Mouse (Mus musculus) hindbrain, embryonic 13.5 days (tissue): ENCODE measurements around the gene Chaf1b. TPM values are rescaled to one million over a fixed set of nuclear protein-coding genes. Genes with fewer than 3 reads are reported as not detected.

ENCODE experiments used
- ATAC-seq: fragments of 200-750 bp; cut with Nextera tagmentation; 2 replicates; pipeline ENCODE4 v1.8.0; 2017; ENCODE audit warnings: moderate TSS enrichment; ENCODE audit not compliant: low FRiP score
- H3K27ac ChIP-seq: fragments of 300-500 bp; sonication (generic); 2 replicates; pipeline ENCODE4 v1.5.1; 2015; ENCODE audit warnings: inconsistent platforms, mild to moderate bottlenecking, moderate library complexity
- H3K27me3 ChIP-seq: fragments of 300-500 bp; sonication (generic); 2 replicates; pipeline ENCODE4 v1.6.1; 2015; ENCODE audit warnings: mild to moderate bottlenecking, inconsistent platforms
- H3K36me3 ChIP-seq: fragments of 300-500 bp; sonication (generic); 2 replicates; pipeline ENCODE4 v1.6.1; 2015; ENCODE audit warnings: mild to moderate bottlenecking, inconsistent platforms
- H3K4me1 ChIP-seq: fragments of 300-500 bp; sonication (generic); replicated peaks from 2 replicates; pipeline ENCODE4 v1.6.1; 2015; ENCODE audit warnings: inconsistent platforms
- H3K4me2 ChIP-seq: fragments of 300-500 bp; sonication (generic); 2 replicates; pipeline ENCODE4 v1.6.1; 2015; ENCODE audit warnings: inconsistent platforms, mild to moderate bottlenecking, moderate library complexity
- H3K4me3 ChIP-seq: fragments of 300-500 bp; sonication (generic); 2 replicates; pipeline ENCODE4 v1.5.1; 2015; ENCODE audit warnings: mild to moderate bottlenecking, inconsistent platforms
- H3K9ac ChIP-seq: fragments of 300-500 bp; sonication (generic); 2 replicates; pipeline ENCODE4 v1.6.1; 2015; ENCODE audit warnings: mild to moderate bottlenecking, inconsistent platforms
- H3K9me3 ChIP-seq: fragments of 300-500 bp; sonication (generic); 2 replicates; pipeline ENCODE4 v1.6.1; 2016; ENCODE audit warnings: inconsistent platforms
- WGBS: fragments of 180-500 bp; shearing (Covaris S2); methylation state at CpG from one replicate; pipeline ENCODE4 v1.1.7; 2015; 5-methylcytosine and 5-hydroxymethylcytosine counted together
- polyA plus RNA-seq: library from polyadenylated mRNA; unstranded; fragments of >200 nt; fragmentation: Nextera tagmentation; extraction: Ambion mirVana; gene quantifications from 2 replicates; pipeline ENCODE4 v1.2.1, GENCODE M21; 2015

Chaf1b gene
- polyA plus RNA-seq, 1 experiment from 2014 or later = 21.4 TPM

DNA sequence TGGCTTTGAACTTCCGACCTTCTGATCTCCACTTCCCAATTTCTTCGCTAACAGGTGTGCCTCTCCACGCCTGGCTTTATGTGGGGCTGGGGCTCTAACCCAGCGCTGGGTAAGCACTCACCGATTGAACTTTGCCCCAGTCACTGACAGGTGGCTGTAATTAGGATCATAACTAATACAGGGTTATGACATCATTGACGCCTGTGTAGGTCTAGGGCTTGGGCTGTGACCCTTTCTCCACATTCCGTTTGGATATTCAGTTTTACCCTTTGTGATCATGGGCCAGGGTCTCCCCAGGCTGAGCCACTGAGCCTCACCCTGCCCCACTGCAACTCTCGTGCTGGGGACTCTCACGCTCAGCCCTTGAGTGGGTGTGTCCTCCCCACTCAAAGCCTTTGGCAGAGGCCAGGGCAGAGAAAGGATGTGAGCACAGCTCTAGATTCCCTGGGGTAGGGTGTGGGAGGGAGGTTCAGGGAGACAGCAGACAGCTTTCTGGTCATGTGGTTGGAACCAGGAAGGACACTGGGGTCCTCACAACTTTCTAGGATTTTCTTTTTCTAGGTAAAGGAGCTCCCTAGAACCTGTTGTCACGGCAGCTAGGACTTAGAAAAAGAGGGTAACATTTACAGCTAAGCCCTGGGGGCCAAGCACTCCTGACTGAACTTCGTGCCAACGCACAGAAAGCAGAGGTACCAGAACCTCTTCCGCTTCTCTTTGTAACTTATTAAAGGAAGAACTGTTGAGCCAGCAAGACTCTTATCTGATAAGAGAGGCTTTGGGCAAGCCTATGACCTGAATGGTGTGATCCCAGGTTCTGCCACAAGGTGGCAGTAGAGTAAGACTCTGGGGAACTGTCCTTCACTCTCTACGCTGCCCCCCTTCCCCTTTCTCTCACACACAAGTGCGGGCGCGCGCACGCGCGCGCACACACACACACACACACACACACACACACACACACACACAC, 34.3 kb downstream of the Chaf1b start:
- Histone ChIP-seq H3K9me3 (no peaks in the 10 kb centered on the region), H3K27me3 (peaks cover 5% of the 10 kb centered on the region), H3K36me3 (no peaks in the 10 kb centered on the region), H3K4me2 (peak overlapping the region; percentile 45), H3K4me3 (0 out of 2 replicates have a peak overlapping the region, but pooled peaks have one; percentile 7), H3K27ac (no peak overlapping the region), H3K4me1 (peaks cover 8% of the 10 kb centered on the region), H3K9ac (no peak overlapping the region)
- 41% methylated on average over 22 of the region's 22 CpGs for WGBS
- ATAC-seq = peak; percentile 52; the same call in 1 of the 2 replicates

DNA sequence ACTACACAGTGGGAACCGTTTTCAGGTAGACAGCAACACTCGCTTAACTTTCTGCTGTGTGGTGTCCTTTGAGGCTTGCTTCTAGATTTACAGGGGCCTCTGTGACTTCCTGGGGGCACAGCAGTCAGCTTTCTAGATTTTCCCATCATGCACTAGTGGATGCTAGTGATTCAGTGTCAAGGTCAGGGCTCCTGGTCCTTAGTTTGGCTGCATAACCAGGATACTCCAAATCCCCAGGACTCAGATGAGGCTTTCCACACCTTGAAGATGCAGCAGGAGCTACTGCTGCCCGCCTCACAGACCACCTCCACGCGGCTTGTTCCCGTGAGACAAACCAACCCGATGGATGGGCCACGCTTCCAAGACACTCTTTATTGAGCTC, 35.0 kb downstream of the Chaf1b start:
- Histone ChIP-seq H3K27ac (no peak overlapping the region), H3K4me3 (0 out of 2 replicates have a peak overlapping the region, but pooled peaks have one; percentile 7), H3K27me3 (peaks cover 5% of the 10 kb centered on the region), H3K9ac (no peak overlapping the region), H3K36me3 (no peaks in the 10 kb centered on the region), H3K4me2 (peak overlapping the region; percentile 45), H3K9me3 (no peaks in the 10 kb centered on the region), H3K4me1 (peaks cover 8% of the 10 kb centered on the region)
- WGBS = 57% methylated on average over 8 of the region's 8 CpGs
- no peak for ATAC-seq

DNA sequence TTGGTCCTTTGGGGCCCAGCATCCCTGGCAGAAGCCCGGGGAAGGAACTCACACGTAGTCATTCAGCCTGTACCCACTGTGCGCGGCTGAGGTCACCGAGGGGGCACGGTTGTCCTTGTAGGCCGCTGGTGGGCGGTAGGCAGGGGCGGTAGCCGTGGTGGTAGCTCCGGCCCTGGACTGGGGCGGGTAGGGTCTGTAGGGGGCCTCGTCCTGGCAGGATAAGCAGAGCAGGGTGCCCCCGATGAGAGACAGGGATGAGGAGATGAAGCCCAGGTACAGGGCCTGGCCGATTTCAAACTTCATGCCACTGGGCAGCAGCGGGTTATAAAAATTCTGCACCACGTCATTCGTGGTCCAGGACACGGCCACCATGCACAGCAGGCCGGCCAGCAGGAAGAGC, 35.5 kb downstream of the Chaf1b start:
- H3K27ac ChIP-seq = no peak overlapping the region
- no peak overlapping the region for H3K4me2 ChIP-seq
- no peak overlapping the region for H3K4me3 ChIP-seq
- H3K9me3 ChIP-seq = no peaks in the 10 kb centered on the region
- H3K9ac ChIP-seq = no peak overlapping the region; the same call in 1 of the 2 replicates
- WGBS = 68% methylated on average over 20 of the region's 20 CpGs
- peaks cover 8% of the 10 kb centered on the region for H3K4me1 ChIP-seq
- peaks cover 5% of the 10 kb centered on the region for H3K27me3 ChIP-seq
- H3K36me3 ChIP-seq = no peaks in the 10 kb centered on the region
- ATAC-seq = 0 out of 2 replicates have a peak, but pooled peaks have one; percentile 28

DNA sequence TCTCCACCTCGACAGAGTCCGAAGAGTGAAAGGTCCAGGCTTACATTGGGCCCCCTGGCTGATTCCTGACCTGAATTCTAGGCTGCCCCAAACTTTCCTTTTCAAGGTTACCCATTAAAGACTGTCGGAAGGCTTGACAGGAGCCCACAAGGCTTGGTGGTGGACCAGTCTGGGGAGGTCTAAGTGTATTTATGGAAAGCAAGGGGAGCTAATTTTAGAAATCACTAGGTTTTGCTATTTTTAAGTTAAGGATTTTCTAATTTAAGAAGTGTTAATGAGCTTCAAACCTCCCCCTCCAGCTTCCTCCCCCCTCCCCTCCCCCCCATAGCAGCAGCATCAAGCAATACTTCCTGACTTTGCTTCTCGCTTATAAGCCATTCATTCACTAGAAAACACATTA, 37.0 kb downstream of the Chaf1b start:
- no peak for ATAC-seq
- 79% methylated on average over 4 of the region's 4 CpGs for WGBS

DNA sequence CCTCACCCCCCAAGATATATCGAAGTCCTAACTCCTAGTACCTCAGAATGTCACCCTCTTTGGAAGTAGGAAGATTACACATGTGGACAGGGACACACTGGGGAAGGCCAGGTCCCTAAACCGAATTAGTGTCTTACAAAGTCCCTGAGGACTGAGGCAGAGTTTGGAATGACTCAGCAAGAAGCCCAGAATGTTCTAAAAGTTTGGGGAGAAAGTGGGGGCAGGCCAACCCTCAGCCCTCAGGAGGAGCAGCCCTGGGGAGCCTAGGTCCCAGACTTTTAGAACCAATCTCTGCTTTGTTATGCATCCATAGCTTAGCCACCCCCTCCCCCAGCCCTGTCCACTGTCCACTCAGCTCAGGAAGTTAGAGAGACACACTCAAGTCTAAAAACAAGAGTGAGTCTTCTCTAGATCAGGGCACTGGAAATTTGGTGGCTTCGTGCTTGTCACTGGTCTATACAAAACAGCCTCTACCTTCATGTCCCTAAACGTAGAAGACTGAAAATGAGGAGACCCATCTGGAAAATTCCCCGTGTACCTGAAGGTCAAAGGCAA, 39.2 kb downstream of the Chaf1b start:
- no peak overlapping the region for H3K27ac ChIP-seq
- H3K9ac ChIP-seq = no peak overlapping the region
- ATAC-seq = no peak
- no peaks in the 10 kb centered on the region for H3K9me3 ChIP-seq
- WGBS = 81% methylated on average over 5 of the region's 5 CpGs
- no peak overlapping the region for H3K4me3 ChIP-seq
- H3K4me1 ChIP-seq = peaks cover 8% of the 10 kb centered on the region
- H3K27me3 ChIP-seq = peaks cover 5% of the 10 kb centered on the region
- H3K36me3 ChIP-seq = no peaks in the 10 kb centered on the region
- no peak overlapping the region for H3K4me2 ChIP-seq

More for the DNA sequence above, 37.0 kb downstream of the Chaf1b start:
- Histone ChIP-seq H3K9me3 (no peaks in the 10 kb centered on the region), H3K9ac (no peak overlapping the region), H3K27me3 (peaks cover 5% of the 10 kb centered on the region), H3K4me1 (peaks cover 8% of the 10 kb centered on the region), H3K36me3 (no peaks in the 10 kb centered on the region), H3K4me2 (no peak overlapping the region), H3K4me3 (no peak overlapping the region), H3K27ac (no peak overlapping the region)

DNA sequence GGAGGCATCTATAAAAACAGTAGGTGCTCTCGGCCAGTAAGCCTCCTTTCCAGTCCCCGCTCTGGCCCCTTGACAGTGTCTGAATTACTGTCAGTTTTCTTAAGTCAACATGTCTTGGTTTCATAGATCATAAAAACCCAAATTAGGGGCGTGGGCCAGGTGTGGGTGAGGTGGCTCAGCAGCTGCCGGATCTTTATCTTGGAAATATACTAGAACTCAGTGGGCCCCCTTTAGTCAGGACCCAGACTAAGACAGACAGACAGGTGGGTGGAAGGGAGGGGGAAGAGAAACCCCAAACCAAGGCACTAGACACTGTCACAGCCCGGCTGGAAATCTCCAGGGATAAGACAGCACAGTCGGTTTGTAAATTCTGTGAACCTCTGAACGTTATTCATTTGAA, 40.1 kb downstream of the Chaf1b start:
- 79% methylated on average over 7 of the region's 7 CpGs for WGBS
- peaks cover 5% of the 10 kb centered on the region for H3K4me1 ChIP-seq
- no peak overlapping the region for H3K9ac ChIP-seq
- no peak overlapping the region for H3K4me3 ChIP-seq
- no peaks in the 10 kb centered on the region for H3K36me3 ChIP-seq
- H3K4me2 ChIP-seq = no peak overlapping the region
- H3K9me3 ChIP-seq = no peaks in the 10 kb centered on the region
- no peak overlapping the region for H3K27ac ChIP-seq
- no peak for ATAC-seq
- H3K27me3 ChIP-seq = peaks cover 5% of the 10 kb centered on the region

DNA sequence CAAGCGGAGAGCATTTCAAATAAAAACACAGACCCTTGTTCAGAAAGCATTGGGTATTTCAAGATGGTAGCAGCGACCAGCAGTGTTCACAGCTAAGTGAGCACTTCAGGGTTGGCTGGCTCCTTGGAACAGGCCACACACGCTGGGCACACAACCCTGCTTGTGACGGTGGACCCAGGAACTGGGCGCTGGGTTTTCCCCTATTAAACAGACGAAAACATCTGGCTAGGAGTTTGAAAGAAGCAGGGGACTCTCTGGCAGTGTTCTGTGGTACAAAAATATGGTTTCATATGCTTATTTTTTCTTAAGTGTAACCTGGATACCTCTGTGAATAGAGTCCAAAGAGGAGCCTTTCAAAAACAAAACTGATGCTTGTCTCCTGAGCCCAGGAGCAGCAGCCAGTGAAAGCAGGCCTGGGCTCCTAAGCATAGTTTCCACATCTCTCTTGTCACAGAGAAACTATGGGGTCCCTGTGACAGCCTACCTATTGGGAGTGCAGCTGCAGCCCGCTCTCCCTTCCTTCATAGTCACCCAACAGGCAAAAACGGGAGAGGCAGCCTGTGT, 42.1 kb downstream of the Chaf1b start:
- H3K4me1 ChIP-seq = no peaks in the 10 kb centered on the region
- H3K9me3 ChIP-seq = no peaks in the 10 kb centered on the region
- no peak overlapping the region for H3K9ac ChIP-seq
- H3K36me3 ChIP-seq = no peaks in the 10 kb centered on the region
- no peak overlapping the region for H3K27ac ChIP-seq
- no peaks in the 10 kb centered on the region for H3K27me3 ChIP-seq
- ATAC-seq = no peak
- H3K4me2 ChIP-seq = no peak overlapping the region
- H3K4me3 ChIP-seq = no peak overlapping the region
- WGBS = 80% methylated on average over 8 of the region's 8 CpGs

DNA sequence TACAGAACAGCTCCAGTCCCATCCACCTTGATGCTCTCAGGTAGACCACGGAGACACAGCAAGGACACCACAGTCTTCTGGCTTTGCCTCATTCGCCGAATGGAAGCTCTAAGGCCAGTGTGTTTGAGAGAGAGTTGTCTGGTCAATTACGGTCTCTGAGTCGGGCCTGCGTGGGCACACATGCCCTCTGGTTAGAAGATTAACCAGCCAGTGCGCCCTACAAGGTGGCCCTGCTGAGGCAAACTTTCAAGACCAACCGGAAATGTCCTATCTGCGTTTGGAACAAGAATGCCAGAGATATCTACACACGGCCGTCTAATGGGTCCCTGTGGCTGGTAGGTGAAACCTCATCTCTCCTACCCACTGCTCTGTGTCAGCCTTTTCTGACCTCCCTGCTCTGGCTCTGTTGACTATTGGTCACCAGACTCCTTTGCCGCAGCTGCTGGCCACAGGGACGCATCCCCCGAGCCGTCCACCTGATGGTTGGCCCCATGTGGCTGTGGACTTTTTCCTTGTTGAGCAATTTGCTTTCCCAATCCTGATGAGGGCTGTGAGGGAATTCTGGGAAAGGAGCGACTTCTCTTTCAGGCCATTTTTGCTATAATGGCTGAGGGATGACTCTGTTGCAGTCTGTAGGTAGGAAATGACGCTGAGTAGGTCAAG, 45.8 kb downstream of the Chaf1b start:
- H3K4me1 ChIP-seq = peaks cover 5% of the 10 kb centered on the region; the same call in 1 of the 2 replicates
- H3K9ac ChIP-seq = no peak overlapping the region
- no peaks in the 10 kb centered on the region for H3K36me3 ChIP-seq
- H3K4me3 ChIP-seq = no peak overlapping the region
- peaks cover 14% of the 10 kb centered on the region for H3K27me3 ChIP-seq
- ATAC-seq = no peak
- H3K4me2 ChIP-seq = no peak overlapping the region
- H3K9me3 ChIP-seq = no peaks in the 10 kb centered on the region
- no peak overlapping the region for H3K27ac ChIP-seq
- 93% methylated on average over 17 of the region's 17 CpGs for WGBS

DNA sequence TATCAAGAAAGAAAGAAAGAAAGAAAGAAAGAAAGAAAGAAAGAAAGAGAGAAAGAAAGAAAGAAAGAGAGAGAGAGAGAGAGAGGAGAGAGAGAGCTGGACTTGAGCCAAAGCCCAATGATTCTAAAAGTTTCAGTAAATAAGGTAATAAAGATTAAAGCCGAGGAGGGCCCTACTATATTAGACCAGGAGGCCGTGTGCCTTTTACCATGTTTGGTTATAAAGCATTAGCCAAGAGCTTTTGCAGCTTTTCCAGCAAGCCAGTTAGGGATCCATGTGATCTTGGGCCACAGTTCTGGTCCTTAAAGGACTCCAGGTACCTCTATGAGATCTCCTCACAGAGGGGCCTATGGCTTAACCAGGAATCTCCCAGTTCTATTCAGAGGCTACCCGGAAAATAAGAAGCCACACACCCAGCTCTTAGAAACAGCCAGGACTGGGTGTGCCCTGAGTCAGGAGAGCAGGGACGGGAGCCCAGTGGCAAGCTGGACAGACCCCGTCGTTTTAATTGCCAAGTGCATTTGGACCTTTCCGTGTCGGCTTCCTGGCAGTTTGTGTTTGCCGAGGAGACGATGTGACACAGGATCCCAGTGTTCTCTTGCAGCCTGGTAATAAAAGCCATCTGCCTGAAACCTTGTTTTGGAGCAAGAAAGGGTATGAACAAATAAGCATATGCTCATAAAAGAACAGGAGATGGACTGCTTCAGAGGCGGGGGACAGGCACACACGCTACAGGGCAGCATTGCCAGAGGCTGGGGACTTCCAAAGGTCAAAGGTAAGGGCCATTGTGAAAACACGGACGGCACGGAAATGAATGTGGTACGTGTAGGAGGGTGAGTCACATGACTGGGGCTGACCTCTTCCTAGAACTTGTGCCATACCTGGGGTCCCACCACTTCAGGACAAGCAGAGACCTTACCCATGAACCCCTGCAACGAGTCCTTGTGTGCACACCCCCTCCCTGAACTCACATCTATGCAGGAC, 48.8 kb downstream of the Chaf1b start:
- Histone ChIP-seq H3K36me3 (no peaks in the 10 kb centered on the region), H3K9ac (no peak overlapping the region), H3K4me1 (peaks cover 8% of the 10 kb centered on the region; the same call in 1 of the 2 replicates), H3K9me3 (no peaks in the 10 kb centered on the region), H3K27me3 (peaks cover 43% of the 10 kb centered on the region), H3K4me3 (no peak overlapping the region), H3K27ac (no peak overlapping the region), H3K4me2 (no peak overlapping the region)
- no peak for ATAC-seq
- WGBS = 73% methylated on average over 17 of the region's 17 CpGs

DNA sequence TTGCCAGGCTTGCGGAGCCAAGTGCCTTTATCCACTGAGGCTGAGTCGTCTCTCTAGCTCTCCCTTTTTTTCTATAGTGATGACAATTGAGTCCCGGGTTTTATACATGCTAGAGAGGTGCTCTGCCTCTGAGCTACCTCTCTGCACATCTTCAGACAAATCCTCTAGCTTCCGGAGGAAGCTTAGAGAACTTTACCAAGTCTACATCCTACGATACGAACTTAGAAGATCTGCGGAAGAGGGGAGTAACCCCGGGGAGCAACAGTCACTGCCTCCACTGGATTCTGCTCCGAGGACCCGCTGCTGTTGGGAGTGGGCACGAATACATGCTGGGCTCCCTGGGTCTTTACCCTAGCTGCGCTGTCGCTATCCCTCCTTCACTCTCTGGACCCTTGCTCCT, 50.9 kb downstream of the Chaf1b start:
- no peak overlapping the region for H3K4me3 ChIP-seq
- H3K36me3 ChIP-seq = no peaks in the 10 kb centered on the region
- H3K9me3 ChIP-seq = no peaks in the 10 kb centered on the region
- WGBS = 25% methylated on average over 13 of the region's 13 CpGs
- H3K9ac ChIP-seq = no peak overlapping the region
- peaks cover 52% of the 10 kb centered on the region for H3K27me3 ChIP-seq
- H3K4me2 ChIP-seq = no peak overlapping the region
- H3K27ac ChIP-seq = no peak overlapping the region
- peaks cover 11% of the 10 kb centered on the region; the same call in 1 of the 2 replicates for H3K4me1 ChIP-seq
- no peak for ATAC-seq

DNA sequence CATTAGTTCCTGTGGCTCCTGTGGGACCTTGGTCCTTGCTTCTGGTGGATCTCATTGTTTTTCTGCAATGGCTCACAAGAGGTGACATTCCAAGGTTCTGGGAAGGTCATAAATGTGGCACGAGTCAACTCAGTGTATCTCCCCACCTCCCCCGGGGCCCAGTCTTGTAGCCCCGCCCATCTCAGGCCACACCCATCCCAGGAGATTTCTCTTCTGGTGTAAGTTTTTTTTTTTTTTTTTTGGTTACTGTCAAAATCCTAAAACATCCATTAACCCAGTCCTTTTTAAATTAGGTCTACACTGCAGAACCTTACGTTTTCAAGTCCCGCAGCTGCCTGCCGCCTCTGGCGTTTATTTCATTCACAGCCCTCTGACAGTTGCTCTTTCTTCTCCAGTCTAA, 51.3 kb downstream of the Chaf1b start:
- H3K27me3 ChIP-seq = peaks cover 52% of the 10 kb centered on the region
- no peak overlapping the region for H3K27ac ChIP-seq
- H3K4me2 ChIP-seq = no peak overlapping the region
- 19% methylated on average over 7 of the region's 7 CpGs for WGBS
- no peak overlapping the region for H3K9ac ChIP-seq
- no peak for ATAC-seq
- no peaks in the 10 kb centered on the region for H3K9me3 ChIP-seq
- H3K36me3 ChIP-seq = no peaks in the 10 kb centered on the region
- H3K4me1 ChIP-seq = peaks cover 11% of the 10 kb centered on the region; the same call in 1 of the 2 replicates
- no peak overlapping the region for H3K4me3 ChIP-seq
